Mouse (Mus musculus) cortical plate, adult 2 months (tissue): ENCODE results near the gene Il21r.

ENCODE experiments used
- CTCF ChIP-seq: fragments of 200-500 bp; IDR thresholded peaks from 2 replicates; pipeline ENCODE4 v1.5.1; 2011; ENCODE audit warnings: mild to moderate bottlenecking, control low read depth, low read length; ENCODE audit not compliant: insufficient read depth; ENCODE audit errors: extremely low read depth
- POLR2A ChIP-seq: fragments of 200-500 bp; IDR thresholded peaks from 2 replicates; pipeline ENCODE4 v1.6.1; 2011; ENCODE audit warnings: mild to moderate bottlenecking, low read length, control low read depth; ENCODE audit not compliant: insufficient read depth; ENCODE audit errors: extremely low read depth

DNA sequence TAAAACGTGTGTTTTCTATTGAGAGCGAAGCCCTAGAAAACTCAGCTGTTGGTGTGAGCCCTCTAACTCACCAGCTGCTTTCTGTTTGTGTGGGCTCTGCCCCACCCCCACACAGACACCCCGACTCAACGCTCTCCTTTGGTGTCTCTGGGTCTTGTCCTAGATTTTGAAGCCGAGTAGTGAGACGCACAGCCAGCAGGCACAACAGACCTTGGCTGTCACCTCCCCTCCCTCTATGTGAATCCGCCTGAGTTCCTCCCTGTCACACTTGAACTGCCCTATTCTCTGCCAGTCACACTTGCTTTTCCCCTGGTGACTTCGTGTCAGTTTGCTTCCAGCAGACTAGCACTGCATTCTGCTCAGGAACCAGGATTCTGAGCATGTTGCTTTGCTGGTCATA lies 46.4 kb upstream of the Il21r start:
- no peak for TF ChIP-seq CTCF
- TF ChIP-seq POLR2A: no peak
